Mouse (Mus musculus) liver, postnatal 0 days (tissue): Measurements from ENCODE around the gene Hcfc1. TPM values are rescaled to one million over a fixed set of nuclear protein-coding genes. Genes with fewer than 3 reads are reported as not detected.
A peak's percentile ranks its signal among the peaks of the same experiment; 100 is the strongest.

Experiments used
- ATAC-seq: fragments of 200-750 bp; cut with Nextera tagmentation; 2 replicates; pipeline ENCODE4 v1.8.0; 2017; ENCODE audit warnings: mild to moderate bottlenecking, moderate library complexity
- DNase-seq: peaks from one replicate; pipeline ENCODE4 v3.0.0-alpha.2; 2016
- H3K27ac ChIP-seq: fragments of 300-500 bp; sonication (generic); 2 replicates; pipeline ENCODE4 v1.5.1; 2014; ENCODE audit warnings: antibody characterized with exemption, moderate library complexity, mild to moderate bottlenecking, low read depth
- H3K27me3 ChIP-seq: fragments of 300-500 bp; sonication (generic); 2 replicates; pipeline ENCODE4 v1.6.1; 2014; ENCODE audit warnings: low read length, control low read depth, mixed read lengths; ENCODE audit not compliant: insufficient read depth
- H3K36me3 ChIP-seq: fragments of 300-500 bp; sonication (generic); replicated peaks from 2 replicates; pipeline ENCODE4 v1.6.1; 2014; ENCODE audit warnings: mild to moderate bottlenecking, control low read depth, low read length, moderate library complexity, mixed read lengths; ENCODE audit not compliant: insufficient read depth
- H3K4me1 ChIP-seq: fragments of 300-500 bp; sonication (generic); 2 replicates; pipeline ENCODE4 v1.6.1; 2014; ENCODE audit warnings: antibody characterized with exemption, mild to moderate bottlenecking, control low read depth; ENCODE audit not compliant: insufficient read depth
- H3K4me2 ChIP-seq: fragments of 300-500 bp; sonication (generic); 2 replicates; pipeline ENCODE4 v1.6.1; 2014; ENCODE audit warnings: low read depth, mild to moderate bottlenecking, low read length, moderate library complexity, mixed read lengths
- H3K4me3 ChIP-seq: fragments of 300-500 bp; sonication (generic); 2 replicates; pipeline ENCODE4 v1.5.1; 2014; ENCODE audit warnings: low read depth, low read length
- H3K9ac ChIP-seq: fragments of 300-500 bp; sonication (generic); replicated peaks from 2 replicates; pipeline ENCODE4 v1.6.1; 2014; ENCODE audit warnings: mild to moderate bottlenecking, moderate library complexity
- H3K9me3 ChIP-seq: fragments of 300-500 bp; sonication (generic); 2 replicates; pipeline ENCODE4 v1.6.1; 2016; ENCODE audit warnings: mild to moderate bottlenecking, control low read depth, low read length, mixed read lengths
- CTCF ChIP-seq: sonication (generic); IDR thresholded peaks from 2 replicates; pipeline ENCODE4 v1.5.1; 2016; ENCODE audit warnings: antibody characterized with exemption, low read depth
- EP300 ChIP-seq: IDR thresholded peaks from 2 replicates; pipeline ENCODE4 v1.6.1; 2016; ENCODE audit warnings: antibody characterized with exemption, low read depth, mild to moderate bottlenecking
- WGBS: fragments of 180-500 bp; shearing (Covaris S2); extraction: QIAGEN DNeasy Blood & Tissue Kit; methylation state at CpG from one replicate; pipeline ENCODE4 v1.1.7; 2014; ENCODE audit not compliant: insufficient replicate concordance; 5-methylcytosine and 5-hydroxymethylcytosine counted together
- polyA plus RNA-seq: library from polyadenylated mRNA; unstranded; fragments of >200 nt; fragmentation: Nextera tagmentation; extraction: Ambion mirVana; gene quantifications from 2 replicates; pipeline ENCODE4 v1.2.1, GENCODE M21; 2015

Gene Hcfc1
- polyA plus RNA-seq, 1 experiment from 2014 or later = 16.4 TPM

DNA sequence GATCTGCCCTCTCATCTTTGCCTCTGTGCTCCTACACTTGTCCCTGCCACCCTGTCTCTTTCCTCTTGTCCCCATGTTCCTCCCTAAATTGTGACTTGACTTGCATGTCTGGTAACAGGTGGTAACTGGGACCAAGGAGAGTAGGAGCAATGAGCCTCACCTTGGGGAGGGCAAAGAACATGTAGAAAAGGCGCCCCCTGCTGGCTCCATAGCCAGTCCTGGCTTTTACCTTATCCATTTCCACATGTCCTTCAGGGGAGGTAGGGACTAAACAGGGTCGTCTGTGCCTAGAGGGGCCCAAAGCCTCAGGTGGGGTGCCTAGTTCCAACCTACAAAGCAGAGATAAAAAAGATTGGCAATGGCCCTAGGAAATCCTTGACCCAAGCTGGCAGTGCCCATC lies 70.4 kb downstream of the Hcfc1 start, which contains the start of gene L1cam:
Gene L1cam (minus strand): TSS at position 387 of the 400 bp plus-strand sequence.
- 17% methylated on average over 2 of the region's 2 CpGs for WGBS
- Histone ChIP-seq H3K9me3 (no peaks in the 10 kb centered on the region), H3K27ac (no peak within 1 kb of the TSS), H3K36me3 (no peaks in the 10 kb centered on the region; the same call in 1 of the 2 replicates), H3K4me2 (no peak within 1 kb of the TSS), H3K9ac (no peak within 1 kb of the TSS), H3K4me3 (no peak within 1 kb of the TSS), H3K4me1 (no peaks in the 10 kb centered on the region), H3K27me3 (no peaks in the 10 kb centered on the region)
- DNase-seq (peak; percentile 63), ATAC-seq (no peak)
- peak; percentile 59 for TF ChIP-seq CTCF
- no peak for TF ChIP-seq EP300

DNA sequence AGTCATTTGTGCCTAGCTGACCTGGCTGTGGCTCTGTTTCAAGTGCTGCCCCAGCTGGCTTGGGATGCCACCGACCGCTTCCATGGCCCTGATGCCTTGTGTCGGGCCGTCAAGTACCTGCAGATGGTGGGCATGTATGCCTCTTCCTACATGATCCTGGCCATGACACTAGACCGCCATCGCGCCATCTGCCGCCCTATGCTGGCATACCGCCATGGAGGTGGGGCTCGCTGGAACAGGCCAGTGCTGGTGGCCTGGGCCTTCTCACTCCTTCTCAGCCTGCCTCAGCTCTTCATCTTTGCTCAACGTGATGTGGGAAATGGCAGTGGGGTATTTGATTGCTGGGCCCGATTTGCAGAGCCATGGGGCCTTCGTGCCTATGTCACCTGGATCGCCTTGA lies 73.3 kb downstream of the Hcfc1 start:
- no peak overlapping the region for H3K4me2 ChIP-seq
- WGBS = 84% methylated on average over 14 of the region's 14 CpGs
- H3K27me3 ChIP-seq = no peaks in the 10 kb centered on the region
- no peaks in the 10 kb centered on the region for H3K9me3 ChIP-seq
- no peak for DNase-seq
- H3K27ac ChIP-seq = no peak overlapping the region
- no peak for ATAC-seq
- no peaks in the 10 kb centered on the region; the same call in 1 of the 2 replicates for H3K36me3 ChIP-seq
- TF ChIP-seq EP300 = no peak
- TF ChIP-seq CTCF = no peak
- no peak overlapping the region for H3K4me3 ChIP-seq
- no peaks in the 10 kb centered on the region for H3K4me1 ChIP-seq
- no peak overlapping the region for H3K9ac ChIP-seq

Other genes with a start within 250 kb of the Hcfc1 start
- gene Abcd1, start 249.8 kb downstream of the Hcfc1 start, polyA plus RNA-seq = 7.0 and 7.5 TPM in 2 replicates
- 0.15 and 0.23 TPM in 2 replicates for gene Plxnb3, start 209.3 kb downstream of the Hcfc1 start, polyA plus RNA-seq
- gene Srpk3, start 192.0 kb downstream of the Hcfc1 start, polyA plus RNA-seq = 1.7 TPM in 2 replicates
- gene Idh3g, start 179.5 kb downstream of the Hcfc1 start, polyA plus RNA-seq = 83.7 and 88.1 TPM in 2 replicates
- 183 and 185 TPM in 2 replicates for gene Ssr4, start 179.3 kb downstream of the Hcfc1 start, polyA plus RNA-seq
- 0.04 and 0.06 TPM in 2 replicates for gene Pdzd4, start 141.4 kb downstream of the Hcfc1 start, polyA plus RNA-seq
- 0.08 and 0.09 TPM in 2 replicates for gene Avpr2, start 74.3 kb downstream of the Hcfc1 start, polyA plus RNA-seq
- gene L1cam, start 70.3 kb downstream of the Hcfc1 start, polyA plus RNA-seq = 0.06 and 0.12 TPM in 2 replicates
- 5.1 and 5.2 TPM in 2 replicates for gene Arhgap4, start 44.5 kb downstream of the Hcfc1 start, polyA plus RNA-seq
- 48.9 and 51.8 TPM in 2 replicates for gene Naa10, start 44.4 kb downstream of the Hcfc1 start, polyA plus RNA-seq
- 22.3 and 22.6 TPM in 2 replicates for gene Renbp, start 35.5 kb downstream of the Hcfc1 start, polyA plus RNA-seq
- 17.9 and 18.7 TPM in 2 replicates for gene Irak1, start 57.6 kb upstream of the Hcfc1 start, polyA plus RNA-seq
- gene Opn1mw, start 161.1 kb upstream of the Hcfc1 start, polyA plus RNA-seq = not detected in 2 replicates
- gene Mecp2, start 169.0 kb upstream of the Hcfc1 start, polyA plus RNA-seq = 4.7 and 5.4 TPM in 2 replicates
- gene Tex28, start 201.5 kb upstream of the Hcfc1 start, polyA plus RNA-seq = not detected in 2 replicates
- gene Tktl1, start 210.9 kb upstream of the Hcfc1 start, polyA plus RNA-seq = not detected in 2 replicates